Mouse (Mus musculus) forebrain, postnatal 0 days (tissue): ENCODE measurements around the gene Upb1. TPM values are rescaled to one million over a fixed set of nuclear protein-coding genes. Genes with fewer than 3 reads are reported as not detected.

Experiments
- ATAC-seq: fragments of 200-750 bp; cut with Nextera tagmentation; 2 replicates; pipeline ENCODE4 v1.8.0; 2017; ENCODE audit warnings: mild to moderate bottlenecking, moderate library complexity
- DNase-seq: peaks from one replicate; pipeline ENCODE4 v3.0.0-alpha.2; 2015
- H3K27ac ChIP-seq: fragments of 300-500 bp; sonication (generic); 2 replicates; pipeline ENCODE4 v1.5.1; 2014; ENCODE audit warnings: low read depth, mild to moderate bottlenecking, antibody characterized with exemption, low read length, moderate library complexity, mixed read lengths
- H3K27me3 ChIP-seq: fragments of 300-500 bp; sonication (generic); 2 replicates; pipeline ENCODE4 v1.6.1; 2014; ENCODE audit warnings: mild to moderate bottlenecking, low read length, mixed read lengths; ENCODE audit not compliant: insufficient read depth
- H3K36me3 ChIP-seq: fragments of 300-500 bp; sonication (generic); 2 replicates; pipeline ENCODE4 v1.6.1; 2014; ENCODE audit warnings: mild to moderate bottlenecking, moderate library complexity; ENCODE audit not compliant: insufficient read depth
- H3K4me1 ChIP-seq: fragments of 300-500 bp; sonication (generic); 2 replicates; pipeline ENCODE4 v1.6.1; 2014; ENCODE audit warnings: antibody characterized with exemption; ENCODE audit not compliant: insufficient read depth
- H3K4me2 ChIP-seq: fragments of 300-500 bp; sonication (generic); 2 replicates; pipeline ENCODE4 v1.6.1; 2014; ENCODE audit warnings: low read depth, mild to moderate bottlenecking, moderate library complexity
- H3K4me3 ChIP-seq: fragments of 300-500 bp; sonication (generic); 2 replicates; pipeline ENCODE4 v1.5.1; 2014; ENCODE audit warnings: low read depth, low read length, mixed read lengths
- H3K9ac ChIP-seq: fragments of 300-500 bp; sonication (generic); 2 replicates; pipeline ENCODE4 v1.6.1; 2014; ENCODE audit warnings: mild to moderate bottlenecking
- H3K9me3 ChIP-seq: fragments of 300-500 bp; sonication (generic); 2 replicates; pipeline ENCODE4 v1.6.1; 2016; ENCODE audit warnings: low read length
- CTCF ChIP-seq: sonication (generic); IDR thresholded peaks from 2 replicates; pipeline ENCODE4 v1.5.1; 2016; ENCODE audit warnings: antibody characterized with exemption, control low read depth, low read depth
- WGBS: fragments of 180-500 bp; shearing (Covaris S2); extraction: QIAGEN DNeasy Blood & Tissue Kit; methylation state at CpG from one replicate; pipeline ENCODE4 v1.1.7; 2014; 5-methylcytosine and 5-hydroxymethylcytosine counted together
- polyA plus RNA-seq: library from polyadenylated mRNA; unstranded; fragments of >200 nt; fragmentation: Nextera tagmentation; extraction: Ambion mirVana; gene quantifications from 2 replicates; pipeline ENCODE4 v1.2.1, GENCODE M21; 2015
- total RNA-seq: library from RNA; depleted of rRNA; stranded (reverse); fragments of >200 nt; gene quantifications from 2 replicates; pipeline ENCODE4 v1.2.3, GENCODE M21; 2014; rRNA removed

Gene Upb1
- total and polyA plus RNA-seq, 2 experiments from 2014 or later: 0.58 to 0.62 TPM

DNA sequence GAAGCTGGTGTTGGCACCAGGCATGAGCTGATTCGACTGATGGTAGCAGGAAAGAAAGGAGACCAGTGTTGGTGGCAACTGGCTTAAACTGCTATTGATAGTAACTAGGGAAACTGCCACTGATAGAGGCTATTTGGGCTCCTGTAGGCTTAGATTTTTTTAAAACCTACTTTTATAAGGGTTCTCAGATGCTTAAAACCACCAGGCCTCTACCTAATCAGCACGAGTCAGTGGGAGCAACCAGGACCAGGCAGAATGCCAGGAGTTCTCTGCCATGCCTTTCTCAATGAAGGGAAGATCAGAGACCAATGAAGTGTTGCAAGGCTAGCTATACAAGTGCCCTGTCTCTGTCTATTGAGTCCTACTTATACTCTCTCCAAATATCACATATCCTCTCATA, 88.6 kb downstream of the Upb1 start:
- no peaks in the 10 kb centered on the region for H3K27me3 ChIP-seq
- 38% methylated on average over 2 of the region's 2 CpGs for WGBS
- DNase-seq: no peak

DNA sequence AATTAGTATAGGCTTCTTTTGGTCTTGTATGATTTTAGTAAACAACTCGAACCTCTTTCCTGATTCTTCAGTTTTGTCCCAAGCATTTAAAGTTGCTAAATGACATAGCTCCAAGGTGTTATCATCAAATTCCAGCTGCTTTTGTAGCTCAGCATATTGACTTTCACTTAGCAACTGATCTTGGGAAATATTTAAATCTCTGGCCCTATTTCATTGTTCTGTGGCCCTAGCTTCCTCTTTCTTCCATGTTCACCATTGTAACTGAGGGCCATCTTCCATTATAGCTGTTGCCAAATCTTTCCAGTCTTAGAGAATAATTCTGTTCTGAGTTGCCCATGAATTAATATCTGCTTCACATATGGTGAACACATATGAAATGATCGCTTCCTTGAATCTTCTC, 89.8 kb downstream of the Upb1 start:
- no peak for TF ChIP-seq CTCF
- 85% methylated on average over 2 of the region's 2 CpGs for WGBS

More for the DNA sequence above, 88.6 kb downstream of the Upb1 start:
- H3K4me2 ChIP-seq: no peak overlapping the region
- H3K27ac ChIP-seq: no peak overlapping the region
- H3K4me3 ChIP-seq: no peak overlapping the region
- ATAC-seq: no peak
- no peaks in the 10 kb centered on the region for H3K36me3 ChIP-seq
- H3K9me3 ChIP-seq: no peaks in the 10 kb centered on the region
- TF ChIP-seq CTCF: no peak
- H3K4me1 ChIP-seq: no peaks in the 10 kb centered on the region
- no peak overlapping the region for H3K9ac ChIP-seq

More for the DNA sequence above, 89.8 kb downstream of the Upb1 start:
- no peak for DNase-seq
- no peak overlapping the region for H3K27ac ChIP-seq
- no peaks in the 10 kb centered on the region for H3K36me3 ChIP-seq
- no peaks in the 10 kb centered on the region for H3K4me1 ChIP-seq
- H3K27me3 ChIP-seq: no peaks in the 10 kb centered on the region
- H3K9ac ChIP-seq: no peak overlapping the region
- H3K4me3 ChIP-seq: no peak overlapping the region
- no peak overlapping the region for H3K4me2 ChIP-seq
- no peak for ATAC-seq
- no peaks in the 10 kb centered on the region for H3K9me3 ChIP-seq

Other genes starting within 250 kb of the Upb1 start
- 46.1 and 64.5 TPM in 2 replicates for gene Specc1l, start 189.0 kb upstream of the Upb1 start, total RNA-seq
- 16.2 and 21.4 TPM in 2 replicates for gene Specc1l, start 189.0 kb upstream of the Upb1 start, polyA plus RNA-seq
- 19.5 and 22.5 TPM in 2 replicates for gene Adora2a, start 84.2 kb upstream of the Upb1 start, total RNA-seq
- gene Adora2a, start 84.2 kb upstream of the Upb1 start, polyA plus RNA-seq: 9.4 TPM in 2 replicates
- 24.4 and 31.6 TPM in 2 replicates for gene Snrpd3, start 116.4 kb downstream of the Upb1 start, total RNA-seq
- 144 and 167 TPM in 2 replicates for gene Snrpd3, start 116.4 kb downstream of the Upb1 start, polyA plus RNA-seq
- gene Gucd1, start 116.9 kb downstream of the Upb1 start, total RNA-seq: 36.2 and 44.9 TPM in 2 replicates
- gene Gucd1, start 116.9 kb downstream of the Upb1 start, polyA plus RNA-seq: 12.2 and 16.0 TPM in 2 replicates
- gene Lrrc75b, start 159.2 kb downstream of the Upb1 start, total RNA-seq: 20.0 and 24.2 TPM in 2 replicates
- gene Lrrc75b, start 159.2 kb downstream of the Upb1 start, polyA plus RNA-seq: 17.9 and 23.2 TPM in 2 replicates
- gene Ggt1, start 160.5 kb downstream of the Upb1 start, total RNA-seq: 1.0 and 3.8 TPM in 2 replicates
- 0.86 and 2.3 TPM in 2 replicates for gene Ggt1, start 160.5 kb downstream of the Upb1 start, polyA plus RNA-seq
- 3.2 and 4.3 TPM in 2 replicates for gene Ggt5, start 188.2 kb downstream of the Upb1 start, total RNA-seq
- 1.5 and 2.6 TPM in 2 replicates for gene Ggt5, start 188.2 kb downstream of the Upb1 start, polyA plus RNA-seq
- gene Susd2, start 242.9 kb downstream of the Upb1 start, total RNA-seq: 2.2 and 2.6 TPM in 2 replicates
- 2.2 TPM in 2 replicates for gene Susd2, start 242.9 kb downstream of the Upb1 start, polyA plus RNA-seq